Mouse (Mus musculus): ENCODE data around the gene Sgcd. TPM values are rescaled to one million over a fixed set of nuclear protein-coding genes. Genes with fewer than 3 reads are reported as not detected.

The Sgcd gene
- total and polyA plus RNA-seq, 3 experiments, result 0.38 to 2.4 (median 0.43) TPM

GRCm38 (mm10) chr11:47082517-47082916 lies 906.3 kb downstream of the Sgcd start:
- TF ChIP-seq EP300 (IDR thresholded peaks at IDR 0.05; ENCODE audit: low read length), result peak; percentile 60
- TF ChIP-seq BHLHE40 (IDR thresholded peaks at IDR 0.05; ENCODE audit: low read depth, low read length), result 0 out of 2 replicates have a peak, but pooled peaks have one; percentile 36
- no peak for TF ChIP-seq SIN3A (IDR thresholded peaks at IDR 0.05; ENCODE audit: low read length)
- TF ChIP-seq NELFE (IDR thresholded peaks at IDR 0.05; ENCODE audit: low read depth, low read length), result no peak
- dilution Hi-C loops (cut with MboI; ENCODE audit: extremely low pct_ligation_motif_present, extremely low pct_unique_long_range_greater_than_20kb, low sequenced_read_pairs), result no loop called here
- no peak overlapping the region for H3K27ac ChIP-seq (ENCODE audit: insufficient read depth, low read depth)
- no peaks in the 10 kb centered on the region for H3K36me3 ChIP-seq (replicated peaks in 1 of 2; ENCODE audit: control insufficient read depth in 1 of 2, insufficient read depth in 1 of 2, low read length in 1 of 2)
- H3K4me1 ChIP-seq (ENCODE audit: control insufficient read depth in 1 of 2, insufficient read depth in 2 of 2), result peaks cover 9 to 11% of the 10 kb centered on the region in 2 experiments
- peak; percentile 58 for DNase-seq (ENCODE audit: extremely low read depth)
- no peak overlapping the region for H3K9ac ChIP-seq (ENCODE audit: insufficient read depth, low read depth)
- no peak overlapping the region; the same call in 1 of the 2 replicates for H3K4me2 ChIP-seq (ENCODE audit: insufficient read depth, low read depth, poor library complexity, severe bottlenecking)
- H3K9me3 ChIP-seq (replicated peaks; ENCODE audit: low read length), result no peaks in the 10 kb centered on the region
- H3K27me3 ChIP-seq (replicated peaks), result no peaks in the 10 kb centered on the region
- in situ Hi-C loops (cut with MboI; ENCODE audit: low pct_ligation_motif_present, low pct_unique_long_range_greater_than_20kb, low sequenced_read_pairs), result no loop called here
- no peaks in the 10 kb centered on the region for H3K79me2 ChIP-seq (replicated peaks; ENCODE audit: control insufficient read depth, extremely low read depth, insufficient read depth, poor library complexity, severe bottlenecking)
- no peak overlapping the region for H3K4me3 ChIP-seq (replicated peaks in 1 of 3; ENCODE audit: low read depth in 2 of 3, low read length in 2 of 3, poor library complexity in 1 of 3)

DNA sequence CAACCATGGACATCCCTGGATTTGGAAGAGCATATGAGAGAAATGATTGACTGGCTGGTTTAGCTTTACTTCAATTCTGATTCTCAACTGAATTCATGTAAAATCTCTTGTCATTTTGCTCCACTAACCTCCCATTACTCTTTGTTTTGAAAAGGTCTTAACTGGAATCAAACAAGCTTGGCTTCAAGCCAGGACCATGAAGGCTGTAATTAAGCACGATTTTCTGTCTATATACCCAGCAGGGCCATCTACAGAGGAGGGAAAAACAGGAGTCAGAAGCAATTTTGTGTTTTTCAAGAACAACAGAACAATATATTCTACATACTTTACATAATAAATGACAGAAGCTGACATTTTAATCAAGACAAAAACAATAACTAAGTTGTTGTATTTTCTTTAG lies 915.2 kb downstream of the Sgcd start:
- dilution Hi-C loops (cut with MboI; ENCODE audit: extremely low pct_ligation_motif_present, extremely low pct_unique_long_range_greater_than_20kb, low sequenced_read_pairs) (no loop called here), in situ Hi-C loops (cut with MboI; ENCODE audit: low pct_ligation_motif_present, low pct_unique_long_range_greater_than_20kb, low sequenced_read_pairs) (no loop called here)

GRCm38 (mm10) chr11:47071161-47071560 lies 917.6 kb downstream of the Sgcd start:
- TF ChIP-seq MAZ (IDR thresholded peaks at IDR 0.05; ENCODE audit: low read depth, low read length) (no peak), ZKSCAN1 (IDR thresholded peaks at IDR 0.05; ENCODE audit: borderline replicate concordance, low read depth, low read length) (no peak), ZNF384 (IDR thresholded peaks at IDR 0.05; ENCODE audit: low read depth, low read length) (no peak)
- Histone ChIP-seq H3K79me2 (replicated peaks; ENCODE audit: control insufficient read depth, extremely low read depth, insufficient read depth, poor library complexity, severe bottlenecking) (no peaks in the 10 kb centered on the region), H3K27me3 (replicated peaks) (no peaks in the 10 kb centered on the region), H3K4me3 (replicated peaks in 1 of 3; ENCODE audit: low read depth in 2 of 3, low read length in 2 of 3, poor library complexity in 1 of 3) (no peak overlapping the region), H3K36me3 (replicated peaks in 1 of 2; ENCODE audit: control insufficient read depth in 1 of 2, insufficient read depth in 1 of 2, low read length in 1 of 2) (no peaks in the 10 kb centered on the region), H3K9me3 (replicated peaks; ENCODE audit: low read length) (no peaks in the 10 kb centered on the region), H3K4me1 (ENCODE audit: control insufficient read depth in 1 of 2, insufficient read depth in 2 of 2) (peaks cover 3 to 8% of the 10 kb centered on the region in 2 experiments; a peak in 2 of 4 replicates), H3K9ac (ENCODE audit: insufficient read depth, low read depth) (no peak overlapping the region), H3K27ac (ENCODE audit: insufficient read depth, low read depth) (no peak overlapping the region), H3K4me2 (ENCODE audit: insufficient read depth, low read depth, poor library complexity, severe bottlenecking) (no peak overlapping the region)
- dilution Hi-C loops (cut with MboI; ENCODE audit: extremely low pct_ligation_motif_present, extremely low pct_unique_long_range_greater_than_20kb, low sequenced_read_pairs), result no loop called here
- in situ Hi-C loops (cut with MboI; ENCODE audit: low pct_ligation_motif_present, low pct_unique_long_range_greater_than_20kb, low sequenced_read_pairs), result no loop called here
- DNase-seq (ENCODE audit: extremely low read depth), result no peak

More for the DNA sequence above, 915.2 kb downstream of the Sgcd start:
- Histone ChIP-seq H3K27me3 (replicated peaks) (no peaks in the 10 kb centered on the region), H3K9ac (ENCODE audit: insufficient read depth, low read depth) (no peak overlapping the region), H3K4me3 (replicated peaks in 1 of 3; ENCODE audit: low read depth in 2 of 3, low read length in 2 of 3, poor library complexity in 1 of 3) (no peak overlapping the region), H3K36me3 (replicated peaks in 1 of 2; ENCODE audit: control insufficient read depth in 1 of 2, insufficient read depth in 1 of 2, low read length in 1 of 2) (no peaks in the 10 kb centered on the region), H3K9me3 (replicated peaks; ENCODE audit: low read length) (no peaks in the 10 kb centered on the region), H3K79me2 (replicated peaks; ENCODE audit: control insufficient read depth, extremely low read depth, insufficient read depth, poor library complexity, severe bottlenecking) (no peaks in the 10 kb centered on the region), H3K4me1 (ENCODE audit: control insufficient read depth in 1 of 2, insufficient read depth in 2 of 2) (peaks cover 3 to 8% of the 10 kb centered on the region in 2 experiments; a peak in 2 of 4 replicates), H3K27ac (ENCODE audit: insufficient read depth, low read depth) (no peak overlapping the region), H3K4me2 (ENCODE audit: insufficient read depth, low read depth, poor library complexity, severe bottlenecking) (no peak overlapping the region)
- TF ChIP-seq CHD1 (IDR thresholded peaks at IDR 0.05; ENCODE audit: low read depth, low read length) (no peak), ZMIZ1 (IDR thresholded peaks at IDR 0.05; ENCODE audit: low read depth, low read length) (no peak), SIN3A (IDR thresholded peaks at IDR 0.05; ENCODE audit: low read length) (no peak), SMC3 (IDR thresholded peaks at IDR 0.05; ENCODE audit: low read depth, low read length) (no peak), CTCF (conservative IDR thresholded peaks at IDR 0.05 in 1 of 2, IDR thresholded peaks at IDR 0.05 in 1 of 2; ENCODE audit: low read depth in 2 of 2, low read length in 2 of 2) (no peak), JUND (conservative IDR thresholded peaks at IDR 0.05; ENCODE audit: low read depth, low read length) (no peak), ETS1 (conservative IDR thresholded peaks at IDR 0.05; ENCODE audit: low read depth, low read length) (no peak), E2F4 (IDR thresholded peaks at IDR 0.05; ENCODE audit: insufficient replicate concordance, low read depth, low read length) (no peak), EP300 (IDR thresholded peaks at IDR 0.05; ENCODE audit: low read length) (no peak), MAZ (IDR thresholded peaks at IDR 0.05; ENCODE audit: low read depth, low read length) (no peak)
- DNase-seq (ENCODE audit: extremely low read depth), result no peak
